Mouse (Mus musculus): Measurements from ENCODE around the gene Cd9. TPM values are rescaled to one million over a fixed set of nuclear protein-coding genes. Genes with fewer than 3 reads are reported as not detected.

The Cd9 gene
- polyA plus RNA-seq, 1 experiment = 105 TPM

- no peaks in the 10 kb centered on the region for H3K4me1 ChIP-seq (ENCODE audit: control insufficient read depth, insufficient read depth, low read length)
- TF ChIP-seq CTCF (IDR thresholded peaks at IDR 0.05; ENCODE audit: extremely low read depth, insufficient read depth, low read length) (no peak), POLR2A (IDR thresholded peaks at IDR 0.05; ENCODE audit: extremely low read depth, insufficient read depth, low read length) (no peak)
- no peak overlapping the region for H3K27ac ChIP-seq (ENCODE audit: insufficient read depth, low read length)
- no peak overlapping the region for H3K4me3 ChIP-seq (ENCODE audit: insufficient read depth, low read length)
Observed at GRCm38 (mm10) chr6:125454731-125455130, 39.9 kb downstream of the Cd9 start.

DNA sequence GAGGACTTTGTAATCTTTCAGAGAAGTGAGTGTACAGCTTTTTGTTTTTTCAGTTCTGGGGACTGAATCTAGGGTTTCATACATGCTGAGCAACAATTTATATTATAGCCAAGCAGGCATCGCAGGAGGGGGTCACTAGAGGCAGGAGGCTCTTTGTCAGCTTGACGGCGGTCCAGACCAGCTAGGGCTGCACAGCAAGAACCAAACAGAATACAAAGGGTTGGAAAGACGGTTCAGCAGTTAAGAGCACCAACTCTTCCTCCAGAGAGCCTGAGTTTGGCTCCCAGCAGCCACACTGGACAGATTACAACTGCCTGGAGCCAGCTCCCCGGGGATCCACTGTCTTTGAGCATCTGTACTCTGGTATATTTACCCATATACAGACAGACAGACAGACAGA lies 40.3 kb downstream of the Cd9 start:
- Histone ChIP-seq H3K27ac (ENCODE audit: insufficient read depth, low read length) (no peak overlapping the region), H3K4me3 (ENCODE audit: insufficient read depth, low read length) (no peak overlapping the region), H3K4me1 (ENCODE audit: control insufficient read depth, insufficient read depth, low read length) (no peaks in the 10 kb centered on the region)
- TF ChIP-seq CTCF (IDR thresholded peaks at IDR 0.05; ENCODE audit: extremely low read depth, insufficient read depth, low read length) (no peak), POLR2A (IDR thresholded peaks at IDR 0.05; ENCODE audit: extremely low read depth, insufficient read depth, low read length) (no peak)

GRCm38 (mm10) chr6:125447660-125448059 lies 46.9 kb downstream of the Cd9 start:
- H3K27ac ChIP-seq (ENCODE audit: insufficient read depth, low read length) = no peak overlapping the region
- H3K4me1 ChIP-seq (ENCODE audit: control insufficient read depth, insufficient read depth, low read length) = no peaks in the 10 kb centered on the region
- H3K4me3 ChIP-seq (ENCODE audit: insufficient read depth, low read length) = no peak overlapping the region
- TF ChIP-seq CTCF (IDR thresholded peaks at IDR 0.05; ENCODE audit: extremely low read depth, insufficient read depth, low read length) (no peak), POLR2A (IDR thresholded peaks at IDR 0.05; ENCODE audit: extremely low read depth, insufficient read depth, low read length) (no peak)

DNA sequence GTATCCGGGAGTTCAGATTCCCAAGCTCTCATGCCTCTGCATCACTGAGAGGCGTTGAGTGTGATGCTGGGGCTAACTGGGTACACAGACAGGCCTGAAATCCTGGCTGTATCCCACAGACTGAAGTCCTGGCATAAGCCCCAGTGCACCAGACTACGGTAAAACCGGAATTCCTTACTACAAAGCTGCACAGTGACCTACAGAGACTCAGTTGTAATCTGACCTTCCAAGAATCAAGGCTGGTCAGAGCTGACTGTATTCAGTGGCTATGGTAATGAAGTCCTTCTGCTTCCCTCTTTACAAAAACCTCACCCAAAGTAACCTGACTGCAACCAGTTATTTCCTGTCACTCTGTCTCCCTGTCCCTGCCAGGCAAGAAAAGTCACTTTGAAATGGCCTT lies 47.4 kb downstream of the Cd9 start:
- TF ChIP-seq POLR2A (IDR thresholded peaks at IDR 0.05; ENCODE audit: extremely low read depth, insufficient read depth, low read length) (no peak), CTCF (IDR thresholded peaks at IDR 0.05; ENCODE audit: extremely low read depth, insufficient read depth, low read length) (no peak)
- Histone ChIP-seq H3K4me1 (ENCODE audit: control insufficient read depth, insufficient read depth, low read length) (no peaks in the 10 kb centered on the region), H3K4me3 (ENCODE audit: insufficient read depth, low read length) (no peak overlapping the region), H3K27ac (ENCODE audit: insufficient read depth, low read length) (no peak overlapping the region)

- Histone ChIP-seq H3K4me1 (ENCODE audit: control insufficient read depth, insufficient read depth, low read length) (no peaks in the 10 kb centered on the region), H3K27ac (ENCODE audit: insufficient read depth, low read length) (no peak overlapping the region), H3K4me3 (ENCODE audit: insufficient read depth, low read length) (no peak overlapping the region)
- TF ChIP-seq CTCF (IDR thresholded peaks at IDR 0.05; ENCODE audit: extremely low read depth, insufficient read depth, low read length) (no peak), POLR2A (IDR thresholded peaks at IDR 0.05; ENCODE audit: extremely low read depth, insufficient read depth, low read length) (no peak)
Observed at GRCm38 (mm10) chr6:125445381-125445780, 49.2 kb downstream of the Cd9 start.

- H3K27ac ChIP-seq (ENCODE audit: insufficient read depth, low read length) = no peak overlapping the region
- TF ChIP-seq CTCF (IDR thresholded peaks at IDR 0.05; ENCODE audit: extremely low read depth, insufficient read depth, low read length) (no peak), POLR2A (IDR thresholded peaks at IDR 0.05; ENCODE audit: extremely low read depth, insufficient read depth, low read length) (no peak)
- no peaks in the 10 kb centered on the region for H3K4me1 ChIP-seq (ENCODE audit: control insufficient read depth, insufficient read depth, low read length)
- no peak overlapping the region for H3K4me3 ChIP-seq (ENCODE audit: insufficient read depth, low read length)
Observed at GRCm38 (mm10) chr6:125442591-125442990, 52.0 kb downstream of the Cd9 start.

- Histone ChIP-seq H3K27ac (ENCODE audit: insufficient read depth, low read length) (no peak overlapping the region), H3K4me1 (ENCODE audit: control insufficient read depth, insufficient read depth, low read length) (no peaks in the 10 kb centered on the region), H3K4me3 (ENCODE audit: insufficient read depth, low read length) (no peak overlapping the region)
- TF ChIP-seq CTCF (IDR thresholded peaks at IDR 0.05; ENCODE audit: extremely low read depth, insufficient read depth, low read length) (no peak), POLR2A (IDR thresholded peaks at IDR 0.05; ENCODE audit: extremely low read depth, insufficient read depth, low read length) (no peak)
Observed at GRCm38 (mm10) chr6:125436753-125437152, 57.8 kb downstream of the Cd9 start.

DNA sequence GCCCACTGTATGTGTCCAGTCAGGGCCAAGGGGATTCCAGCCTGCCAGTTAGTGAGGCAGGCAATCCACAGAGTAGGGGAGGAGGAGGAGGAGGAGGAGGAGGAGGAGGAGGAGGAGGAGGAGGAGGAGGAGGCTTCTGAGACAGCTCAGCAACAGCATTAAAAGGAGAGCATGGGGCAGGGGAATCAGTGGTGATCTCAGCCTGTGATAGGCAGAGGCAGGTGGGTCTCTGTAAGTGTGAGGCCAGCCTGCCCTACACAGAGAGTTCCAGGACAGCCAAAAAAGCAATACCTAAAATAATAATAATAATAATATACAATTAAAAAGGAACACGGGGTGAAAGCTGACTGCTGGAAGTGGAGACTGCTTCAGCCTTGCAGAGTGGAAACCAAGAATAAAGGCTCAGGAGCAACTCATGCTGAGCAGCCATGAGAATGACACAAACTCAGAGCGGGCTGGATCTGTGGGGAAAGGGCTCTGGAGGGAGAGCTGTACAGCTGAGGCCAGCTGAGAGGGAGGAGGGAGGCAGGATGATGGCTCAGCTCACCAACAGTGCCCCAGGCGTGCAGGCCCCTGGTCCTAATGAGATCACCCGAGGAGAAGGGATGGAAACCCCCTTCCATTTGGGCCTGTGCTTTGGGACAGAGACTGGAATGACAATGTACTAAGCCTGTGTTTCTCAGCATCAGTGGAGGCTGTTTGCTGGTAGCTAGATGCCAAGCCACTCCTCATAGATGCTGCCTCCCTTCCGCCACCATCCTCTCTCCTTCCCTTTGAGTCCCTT lies 59.7 kb downstream of the Cd9 start:
- no peak overlapping the region for H3K4me3 ChIP-seq (ENCODE audit: insufficient read depth, low read length)
- no peak for TF ChIP-seq POLR2A (IDR thresholded peaks at IDR 0.05; ENCODE audit: extremely low read depth, insufficient read depth, low read length)
- no peak for TF ChIP-seq CTCF (IDR thresholded peaks at IDR 0.05; ENCODE audit: extremely low read depth, insufficient read depth, low read length)
- no peaks in the 10 kb centered on the region for H3K4me1 ChIP-seq (ENCODE audit: control insufficient read depth, insufficient read depth, low read length)
- H3K27ac ChIP-seq (ENCODE audit: insufficient read depth, low read length) = no peak overlapping the region

DNA sequence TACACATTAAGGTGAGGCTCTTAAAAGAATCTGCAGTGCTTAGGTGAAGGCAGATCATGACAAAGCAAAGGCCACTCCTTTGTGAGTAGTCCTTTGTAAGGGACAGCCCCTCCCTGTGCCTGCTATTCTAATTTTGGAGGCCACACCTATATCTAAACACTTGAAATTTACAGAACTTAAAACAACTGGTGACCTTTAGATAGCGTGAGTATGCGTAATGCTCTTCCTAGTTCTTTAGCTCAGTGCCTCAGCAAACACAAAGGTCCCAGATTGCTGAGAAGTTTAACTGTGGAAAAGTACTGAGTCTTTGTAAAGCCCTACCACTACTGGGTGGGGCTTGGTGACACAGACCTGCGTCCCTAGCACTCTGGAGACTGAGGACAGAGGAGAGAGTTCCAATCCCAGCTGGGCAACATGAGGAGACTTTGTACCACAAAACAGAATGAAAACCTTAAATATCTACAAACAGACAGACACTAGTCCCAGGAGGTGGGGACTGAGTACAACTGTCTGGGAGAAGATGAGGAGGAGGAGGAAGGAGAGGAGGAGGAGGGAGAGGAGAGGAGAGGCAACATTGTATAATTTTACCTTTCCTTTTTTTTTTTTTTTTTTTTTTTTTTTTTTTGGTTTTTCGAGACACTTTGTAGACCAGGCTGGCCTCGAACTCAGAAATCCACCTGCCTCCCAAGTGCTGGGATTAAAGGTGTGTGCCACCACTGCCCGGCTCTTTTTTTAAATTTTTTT lies 60.7 kb downstream of the Cd9 start:
- no peak for TF ChIP-seq POLR2A (IDR thresholded peaks at IDR 0.05; ENCODE audit: extremely low read depth, insufficient read depth, low read length)
- TF ChIP-seq CTCF (IDR thresholded peaks at IDR 0.05; ENCODE audit: extremely low read depth, insufficient read depth, low read length) = no peak
- Histone ChIP-seq H3K27ac (ENCODE audit: insufficient read depth, low read length) (no peak overlapping the region), H3K4me1 (ENCODE audit: control insufficient read depth, insufficient read depth, low read length) (no peaks in the 10 kb centered on the region), H3K4me3 (ENCODE audit: insufficient read depth, low read length) (no peak overlapping the region)

DNA sequence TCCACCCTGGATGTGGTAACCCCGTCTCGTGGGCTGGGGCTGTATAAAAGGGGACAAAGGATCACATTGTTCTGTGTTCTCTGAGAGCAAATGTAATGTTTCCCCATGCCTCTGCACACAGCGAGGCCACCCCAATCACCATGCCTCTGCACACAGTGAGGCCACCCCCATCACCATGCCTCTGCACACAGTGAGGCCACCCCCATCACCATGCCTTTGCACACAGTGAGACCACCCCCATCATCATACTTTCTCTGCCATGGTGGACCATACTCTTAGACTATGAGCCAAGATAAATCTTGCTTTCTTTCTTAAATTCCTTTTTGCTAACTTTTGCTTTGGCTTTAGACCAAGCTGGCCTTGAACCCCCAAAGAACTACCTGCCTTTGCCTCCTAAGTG lies 61.3 kb downstream of the Cd9 start:
- no peaks in the 10 kb centered on the region for H3K4me1 ChIP-seq (ENCODE audit: control insufficient read depth, insufficient read depth, low read length)
- H3K4me3 ChIP-seq (ENCODE audit: insufficient read depth, low read length) = no peak overlapping the region
- H3K27ac ChIP-seq (ENCODE audit: insufficient read depth, low read length) = no peak overlapping the region
- TF ChIP-seq POLR2A (IDR thresholded peaks at IDR 0.05; ENCODE audit: extremely low read depth, insufficient read depth, low read length) (no peak), CTCF (IDR thresholded peaks at IDR 0.05; ENCODE audit: extremely low read depth, insufficient read depth, low read length) (no peak)
